Mouse (Mus musculus): ENCODE measurements around the gene Prdm1.

GRCm38 (mm10) chr10:44388706-44389233 lies 139.5 kb downstream of the Prdm1 start:
- no peak for TF ChIP-seq EP300 (IDR thresholded peaks at IDR 0.05; ENCODE audit: low read depth)
- no peak for TF ChIP-seq CTCF (IDR thresholded peaks at IDR 0.05; ENCODE audit: low read depth)

Measured in liver, embryonic 14.5 days (tissue).